Mouse (Mus musculus) C2C12 (cell line): ENCODE results near the gene Plce1. TPM values are rescaled to one million over a fixed set of nuclear protein-coding genes. Genes with fewer than 3 reads are reported as not detected.

Source experiments
- H3K27me3 ChIP-seq: one replicate; pipeline ENCODE4 v1.6.1; 2011; ENCODE audit not compliant: control insufficient read depth, insufficient read depth, insufficient read length
- H3K36me3 ChIP-seq: one replicate; pipeline ENCODE4 v1.6.1; 2011; ENCODE audit not compliant: control insufficient read depth, insufficient read depth
- H3K4me3 ChIP-seq: one replicate; pipeline ENCODE4 v1.5.1; 2011; ENCODE audit warnings: mild to moderate bottlenecking, control low read depth; ENCODE audit not compliant: poor library complexity, insufficient read depth, severe bottlenecking
- H3K79me2 ChIP-seq: one replicate; pipeline ENCODE4 v1.6.1; 2011; ENCODE audit not compliant: control insufficient read depth, insufficient read depth
- H3K79me3 ChIP-seq: one replicate; pipeline ENCODE4 v1.6.1; 2011; ENCODE audit warnings: low read depth, control low read depth
- H3ac ChIP-seq: one replicate; pipeline ENCODE3; 2011; ENCODE audit warnings: low read depth; ENCODE audit not compliant: control insufficient read depth, insufficient read length
- CEBPB ChIP-seq: IDR thresholded peaks from one replicate; pipeline ENCODE4 v1.6.1; 2011; ENCODE audit warnings: low read depth, mild to moderate bottlenecking, control low read depth, moderate library complexity
- CTCF ChIP-seq: IDR thresholded peaks from one replicate; pipeline ENCODE4 v1.5.1; 2011; ENCODE audit not compliant: control insufficient read depth, insufficient read depth, insufficient read length
- FOSL1 ChIP-seq: IDR thresholded peaks from one replicate; pipeline ENCODE4 v1.8.0; 2011; ENCODE audit warnings: mild to moderate bottlenecking, low read length; ENCODE audit not compliant: poor library complexity, insufficient read depth, severe bottlenecking
- MAX ChIP-seq: IDR thresholded peaks from one replicate; pipeline ENCODE4 v1.6.1; 2011; ENCODE audit warnings: mild to moderate bottlenecking, control low read depth
- MYOD1 ChIP-seq: IDR thresholded peaks from one replicate; pipeline ENCODE4 v1.6.1; 2011; ENCODE audit warnings: low read depth; ENCODE audit not compliant: control insufficient read depth, insufficient read length
- MYOG ChIP-seq: IDR thresholded peaks from one replicate; pipeline ENCODE4 v1.6.1; 2011; ENCODE audit not compliant: control insufficient read depth, insufficient read length; ENCODE audit errors: extremely low read depth
- USF1 ChIP-seq: IDR thresholded peaks from one replicate; pipeline ENCODE4 v1.6.1; 2011; ENCODE audit warnings: low read depth, mild to moderate bottlenecking, control low read depth, moderate library complexity
- polyA plus RNA-seq: library from polyadenylated mRNA; unstranded; fragments of >200 nt; fragmentation: generic; extraction: Trizol; gene quantifications from one replicate; pipeline ENCODE4 v1.2.1, GENCODE M21; 2012; ENCODE audit warnings: missing spikeins

Gene Plce1
- polyA plus RNA-seq, 1 experiment, result not detected

- no peak overlapping the region for H3ac ChIP-seq
- no peaks in the 10 kb centered on the region for H3K79me3 ChIP-seq
- no peaks in the 10 kb centered on the region for H3K36me3 ChIP-seq
- TF ChIP-seq MAX, result no peak
- H3K27me3 ChIP-seq, result no peaks in the 10 kb centered on the region
- H3K79me2 ChIP-seq, result no peaks in the 10 kb centered on the region
- no peak overlapping the region for H3K4me3 ChIP-seq
Observed at GRCm38 (mm10) chr19:38620134-38620533, 139.2 kb downstream of the Plce1 start.

DNA sequence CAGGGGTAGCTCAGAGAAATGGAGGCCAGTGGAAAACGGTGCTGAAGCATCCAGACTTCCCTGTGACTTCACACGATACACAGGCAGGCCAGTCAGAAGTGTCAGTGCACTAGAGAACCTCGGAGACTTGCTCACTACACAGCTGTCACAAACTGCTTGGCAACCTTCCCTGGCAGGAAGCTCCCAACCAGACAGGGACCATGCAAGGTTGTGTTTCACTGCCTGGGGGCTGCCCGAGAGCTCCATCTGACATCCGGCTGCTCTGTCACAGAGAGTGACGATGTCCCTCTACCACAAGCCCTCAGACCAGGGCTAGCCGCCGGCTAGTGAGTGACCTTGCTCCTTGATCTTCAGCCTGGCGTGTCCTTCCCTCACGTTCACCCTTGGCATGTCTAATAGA is 140.6 kb downstream of the Plce1 start:
- Histone ChIP-seq H3K4me3 (no peak overlapping the region), H3K79me2 (no peaks in the 10 kb centered on the region), H3K79me3 (no peaks in the 10 kb centered on the region), H3K36me3 (no peaks in the 10 kb centered on the region), H3K27me3 (no peaks in the 10 kb centered on the region), H3ac (no peak overlapping the region)
- TF ChIP-seq MAX (no peak), USF1 (no peak), CEBPB (no peak), MYOG (no peak), FOSL1 (no peak)

DNA sequence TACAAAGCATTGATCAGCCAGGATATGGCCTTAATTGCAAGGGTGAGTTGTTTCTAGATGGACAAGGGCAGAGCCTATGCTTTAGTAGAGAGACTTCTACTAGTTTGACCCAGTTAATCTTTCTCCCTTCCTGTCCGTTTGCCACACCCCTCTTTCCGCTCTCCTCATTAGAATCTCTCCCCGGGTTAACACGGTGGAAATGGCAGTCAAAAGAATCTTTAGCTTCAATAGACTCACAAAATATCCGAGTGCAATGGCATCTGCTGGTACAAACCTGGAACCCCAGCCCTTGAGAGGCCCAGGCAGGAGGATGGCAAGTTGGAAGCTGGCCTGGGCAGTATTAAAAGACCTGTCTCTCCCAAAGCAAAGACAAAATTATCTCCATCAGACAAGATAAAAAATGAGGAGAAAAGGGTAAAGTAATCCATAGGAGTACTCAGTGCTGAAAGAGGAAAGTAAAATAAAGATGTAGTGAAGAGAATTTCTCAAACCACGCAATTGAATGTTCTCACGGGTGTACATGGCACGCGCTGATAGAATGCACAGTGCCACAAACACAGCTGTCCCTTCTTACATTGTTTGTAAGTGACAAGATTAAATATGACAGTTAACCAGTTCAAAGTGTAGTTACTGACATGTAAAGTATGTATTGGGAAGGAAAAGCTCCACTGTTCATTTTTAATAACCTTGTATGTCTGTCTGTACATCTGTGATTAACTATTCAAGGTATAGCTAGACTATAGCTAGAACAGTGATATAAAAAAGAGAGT is 145.5 kb downstream of the Plce1 start:
- H3K79me3 ChIP-seq, result no peaks in the 10 kb centered on the region
- no peaks in the 10 kb centered on the region for H3K79me2 ChIP-seq
- peaks cover 5% of the 10 kb centered on the region for H3K27me3 ChIP-seq
- TF ChIP-seq FOSL1, result no peak
- TF ChIP-seq CTCF, result no peak
- TF ChIP-seq CEBPB, result no peak
- TF ChIP-seq MYOD1, result no peak
- no peak for TF ChIP-seq MYOG
- no peak for TF ChIP-seq MAX
- TF ChIP-seq USF1, result no peak
- H3K36me3 ChIP-seq, result no peaks in the 10 kb centered on the region
- no peak overlapping the region for H3K4me3 ChIP-seq
- no peak overlapping the region for H3ac ChIP-seq

- Histone ChIP-seq H3K79me3 (no peaks in the 10 kb centered on the region), H3K36me3 (no peaks in the 10 kb centered on the region), H3K27me3 (peaks cover 5% of the 10 kb centered on the region), H3K79me2 (no peaks in the 10 kb centered on the region), H3K4me3 (no peak overlapping the region), H3ac (no peak overlapping the region)
- TF ChIP-seq CTCF (no peak), CEBPB (no peak), MYOD1 (no peak), MAX (no peak), MYOG (no peak), FOSL1 (no peak), USF1 (no peak)
Observed at GRCm38 (mm10) chr19:38627075-38627768, 146.3 kb downstream of the Plce1 start.

GRCm38 (mm10) chr19:38632251-38632650 is 151.3 kb downstream of the Plce1 start:
- no peaks in the 10 kb centered on the region for H3K36me3 ChIP-seq
- TF ChIP-seq FOSL1, result no peak
- no peak for TF ChIP-seq CEBPB
- TF ChIP-seq USF1, result no peak
- TF ChIP-seq MYOG, result no peak
- no peak for TF ChIP-seq CTCF
- TF ChIP-seq MYOD1, result no peak
- no peak for TF ChIP-seq MAX
- H3ac ChIP-seq, result no peak overlapping the region

DNA sequence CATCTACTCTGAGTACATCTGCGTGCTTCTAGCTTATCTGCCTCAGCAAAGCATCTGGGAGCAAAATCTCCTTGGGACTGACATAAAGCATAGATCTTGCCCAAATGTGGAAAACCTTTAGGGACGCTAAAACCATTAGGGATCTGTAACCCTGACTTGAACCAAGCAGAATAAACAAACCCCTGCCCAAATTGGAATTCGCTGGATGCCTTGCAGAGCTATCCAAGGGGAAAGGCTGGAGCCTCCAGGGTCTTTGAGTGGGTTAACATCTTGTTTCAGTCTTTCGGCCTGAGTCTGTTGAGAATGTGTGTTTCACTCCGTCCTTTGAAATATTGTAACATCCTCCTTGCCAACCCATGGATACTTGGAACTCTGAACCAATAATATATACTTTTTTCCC is 152.4 kb downstream of the Plce1 start:
- TF ChIP-seq MAX, result no peak
- TF ChIP-seq CEBPB, result no peak
- no peak for TF ChIP-seq MYOD1
- TF ChIP-seq CTCF, result no peak
- TF ChIP-seq FOSL1, result no peak
- TF ChIP-seq USF1, result no peak
- no peak for TF ChIP-seq MYOG
- Histone ChIP-seq H3K27me3 (peaks cover 8% of the 10 kb centered on the region), H3K79me3 (no peaks in the 10 kb centered on the region), H3K36me3 (no peaks in the 10 kb centered on the region), H3K4me3 (no peak overlapping the region), H3ac (no peak overlapping the region), H3K79me2 (no peaks in the 10 kb centered on the region)

More at GRCm38 (mm10) chr19:38632251-38632650, 151.3 kb downstream of the Plce1 start:
- no peak overlapping the region for H3K4me3 ChIP-seq
- H3K27me3 ChIP-seq, result peaks cover 8% of the 10 kb centered on the region
- H3K79me2 ChIP-seq, result no peaks in the 10 kb centered on the region
- no peaks in the 10 kb centered on the region for H3K79me3 ChIP-seq
